Mouse (Mus musculus) lung, embryonic 16.5 days (tissue): Measurements from ENCODE around the gene Syne1. TPM values are rescaled to one million over a fixed set of nuclear protein-coding genes. Genes with fewer than 3 reads are reported as not detected.
A peak's percentile ranks its signal among the peaks of the same experiment; 100 is the strongest.

ENCODE experiments used
- ATAC-seq: fragments of 200-750 bp; cut with Nextera tagmentation; 2 replicates; pipeline ENCODE4 v1.8.0; 2017; ENCODE audit warnings: low read depth, mild to moderate bottlenecking, moderate library complexity
- H3K27ac ChIP-seq: fragments of 300-500 bp; sonication (generic); 2 replicates; pipeline ENCODE4 v1.5.1; 2014; ENCODE audit warnings: mild to moderate bottlenecking, control low read depth, low read length
- H3K27me3 ChIP-seq: fragments of 300-500 bp; sonication (generic); 2 replicates; pipeline ENCODE4 v1.6.1; 2014; ENCODE audit warnings: low read depth, low read length, mixed read lengths; ENCODE audit not compliant: control insufficient read depth, insufficient read depth
- H3K36me3 ChIP-seq: fragments of 300-500 bp; sonication (generic); 2 replicates; pipeline ENCODE4 v1.6.1; 2014; ENCODE audit warnings: low read length; ENCODE audit not compliant: control insufficient read depth, insufficient read depth
- H3K4me1 ChIP-seq: fragments of 300-500 bp; sonication (generic); replicated peaks from 2 replicates; pipeline ENCODE4 v1.6.1; 2014; ENCODE audit warnings: low read length, mixed read lengths; ENCODE audit not compliant: control insufficient read depth, insufficient read depth
- H3K4me2 ChIP-seq: fragments of 300-500 bp; sonication (generic); 2 replicates; pipeline ENCODE4 v1.6.1; 2014; ENCODE audit warnings: low read depth, low read length, control low read depth
- H3K4me3 ChIP-seq: fragments of 300-500 bp; sonication (generic); 2 replicates; pipeline ENCODE4 v1.5.1; 2014; ENCODE audit warnings: mild to moderate bottlenecking, low read length, control low read depth
- H3K9ac ChIP-seq: fragments of 300-500 bp; sonication (generic); 2 replicates; pipeline ENCODE4 v1.6.1; 2014; ENCODE audit warnings: low read length, control low read depth
- H3K9me3 ChIP-seq: fragments of 300-500 bp; sonication (generic); 2 replicates; pipeline ENCODE4 v1.6.1; 2016; ENCODE audit warnings: low read length; ENCODE audit not compliant: control insufficient read depth
- WGBS: fragments of 180-500 bp; shearing (Covaris S2); extraction: QIAGEN DNeasy Blood & Tissue Kit; methylation state at CpG from one replicate; pipeline ENCODE4 v1.1.7; 2014; 5-methylcytosine and 5-hydroxymethylcytosine counted together
- polyA plus RNA-seq: library from polyadenylated mRNA; unstranded; fragments of >200 nt; fragmentation: Nextera tagmentation; extraction: Ambion mirVana; gene quantifications from 2 replicates; pipeline ENCODE4 v1.2.1, GENCODE M21; 2015

Gene Syne1
- polyA plus RNA-seq, 1 experiment from 2014 or later: 4.3 TPM

DNA sequence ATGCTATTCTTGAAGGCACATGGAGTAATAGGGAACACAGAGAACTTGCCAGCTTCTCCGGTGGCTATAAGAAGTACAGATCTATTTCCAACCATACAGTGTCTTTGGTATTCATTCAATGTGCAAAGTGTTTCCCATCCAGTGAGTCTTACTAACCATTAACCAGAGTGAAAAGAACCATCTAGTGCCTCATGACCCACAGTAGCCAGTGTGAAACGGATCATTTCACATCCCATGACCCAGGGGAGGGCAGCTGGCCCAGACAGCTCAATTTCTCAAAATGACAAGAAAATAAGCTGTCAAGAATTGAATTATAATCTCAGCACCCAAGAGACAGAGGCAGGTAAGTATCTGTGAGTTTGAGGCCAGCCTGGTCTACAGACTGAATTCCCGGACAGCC, 315.1 kb downstream of the Syne1 start:
- H3K4me1 ChIP-seq: no peaks in the 10 kb centered on the region
- no peak for ATAC-seq
- no peak overlapping the region for H3K4me2 ChIP-seq
- H3K27me3 ChIP-seq: no peaks in the 10 kb centered on the region
- 82% methylated on average over 3 of the region's 3 CpGs for WGBS
- H3K4me3 ChIP-seq: no peak overlapping the region
- H3K9me3 ChIP-seq: no peaks in the 10 kb centered on the region
- no peak overlapping the region for H3K9ac ChIP-seq
- H3K36me3 ChIP-seq: no peaks in the 10 kb centered on the region
- no peak overlapping the region for H3K27ac ChIP-seq

DNA sequence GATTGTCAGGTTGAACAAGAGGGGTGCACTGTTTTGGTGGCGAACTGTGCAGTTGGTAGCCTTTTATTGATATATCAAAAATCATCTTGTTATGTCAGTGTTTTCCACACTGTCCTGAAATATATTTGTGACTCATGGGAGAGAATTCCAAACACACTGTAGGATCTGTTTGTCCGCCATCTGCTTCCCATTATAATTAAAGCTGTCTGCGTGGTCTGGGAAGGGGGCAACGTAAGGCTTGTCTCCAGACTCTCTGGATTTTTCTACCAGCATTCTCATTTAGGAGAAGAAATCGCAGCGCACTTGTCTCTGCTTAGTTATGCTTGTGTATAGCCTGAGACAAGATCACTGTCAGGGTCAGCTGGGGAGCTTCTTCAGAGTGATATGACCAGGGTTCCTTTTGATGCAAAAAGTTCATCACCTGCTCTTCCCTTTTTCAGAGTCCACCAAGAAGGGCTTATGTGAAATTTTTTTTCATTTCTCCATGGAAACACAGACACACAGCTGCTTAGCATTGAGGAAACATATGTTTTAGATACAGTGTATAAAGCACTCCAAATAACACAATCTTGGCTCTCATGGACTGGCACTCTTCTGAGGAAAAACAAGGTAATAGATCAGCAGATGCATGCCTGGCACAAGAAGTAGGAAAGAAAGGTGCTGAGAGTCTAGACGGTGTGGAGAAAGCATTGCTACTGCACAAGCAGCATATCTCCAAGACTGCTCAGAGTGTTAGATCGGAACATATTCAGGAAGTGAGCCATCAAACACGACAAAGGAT, 316.4 kb downstream of the Syne1 start:
- Histone ChIP-seq H3K9me3 (no peaks in the 10 kb centered on the region), H3K4me1 (no peaks in the 10 kb centered on the region), H3K9ac (no peak overlapping the region), H3K27ac (no peak overlapping the region), H3K36me3 (no peaks in the 10 kb centered on the region), H3K27me3 (no peaks in the 10 kb centered on the region), H3K4me2 (no peak overlapping the region), H3K4me3 (no peak overlapping the region)
- ATAC-seq: no peak
- 66% methylated on average over 9 of the region's 9 CpGs for WGBS

DNA sequence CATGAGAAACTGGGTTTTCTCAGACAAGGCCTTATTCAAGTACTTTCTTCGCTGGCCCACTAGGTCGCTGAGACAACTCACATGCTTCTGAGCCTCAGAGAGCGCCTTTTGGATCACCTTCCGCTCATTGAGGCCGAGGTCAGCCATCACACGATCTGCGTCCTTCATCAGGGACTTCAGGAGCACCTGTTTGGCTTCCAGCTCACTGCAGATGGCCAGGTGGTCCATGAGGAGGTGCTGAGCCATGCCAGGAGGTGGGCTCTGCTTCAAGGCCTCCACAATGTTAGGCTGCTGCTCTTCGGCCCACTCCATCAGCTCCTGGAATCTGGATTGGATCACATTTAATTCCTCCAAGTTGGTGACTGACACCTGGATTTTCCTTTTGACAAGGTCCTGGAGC, 322.2 kb downstream of the Syne1 start:
- 85% methylated on average over 8 of the region's 8 CpGs for WGBS

DNA sequence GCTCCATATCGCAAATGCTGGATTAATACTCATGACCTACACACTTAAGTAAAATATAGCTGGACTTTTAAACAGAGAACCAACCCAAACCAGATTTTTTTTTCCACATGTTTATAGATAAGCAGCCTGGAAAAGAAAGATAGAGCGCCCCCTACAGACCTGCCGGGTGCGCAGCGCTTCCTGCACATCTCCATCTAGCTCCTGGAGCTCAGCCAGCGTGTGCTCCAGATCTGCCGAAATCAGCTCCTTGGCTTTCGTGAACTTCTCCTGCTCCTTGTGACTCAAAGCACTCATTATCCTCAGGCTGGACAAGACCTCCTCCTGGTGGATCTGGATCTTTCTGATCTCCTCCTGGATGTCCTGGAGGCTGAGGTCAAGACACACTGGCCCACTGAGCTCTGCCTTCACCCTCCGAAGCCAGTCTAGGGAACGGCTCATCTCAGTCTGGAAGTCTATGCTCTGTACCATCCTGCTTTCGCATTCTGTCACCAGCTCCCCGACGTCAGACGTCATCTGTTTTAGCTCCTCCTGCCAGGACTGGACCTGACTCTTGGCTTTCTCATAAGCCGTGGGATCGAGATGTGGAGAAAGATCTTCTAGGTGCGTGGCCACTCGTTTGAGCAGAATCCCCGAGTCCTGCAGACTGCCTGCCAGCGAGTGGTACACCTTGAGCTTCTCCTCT, 323.7 kb downstream of the Syne1 start:
- no peaks in the 10 kb centered on the region for H3K27me3 ChIP-seq
- H3K9ac ChIP-seq: no peak overlapping the region
- H3K9me3 ChIP-seq: no peaks in the 10 kb centered on the region
- H3K4me1 ChIP-seq: no peaks in the 10 kb centered on the region
- WGBS: 71% methylated on average over 20 of the region's 20 CpGs
- H3K4me3 ChIP-seq: no peak overlapping the region
- H3K4me2 ChIP-seq: no peak overlapping the region
- H3K27ac ChIP-seq: no peak overlapping the region
- no peak for ATAC-seq
- no peaks in the 10 kb centered on the region for H3K36me3 ChIP-seq

More for the DNA sequence above, 322.2 kb downstream of the Syne1 start:
- no peak overlapping the region for H3K9ac ChIP-seq
- no peak overlapping the region for H3K27ac ChIP-seq
- no peaks in the 10 kb centered on the region for H3K9me3 ChIP-seq
- no peak for ATAC-seq
- no peak overlapping the region for H3K4me3 ChIP-seq
- no peaks in the 10 kb centered on the region for H3K36me3 ChIP-seq
- H3K4me1 ChIP-seq: no peaks in the 10 kb centered on the region
- no peaks in the 10 kb centered on the region for H3K27me3 ChIP-seq
- no peak overlapping the region for H3K4me2 ChIP-seq

DNA sequence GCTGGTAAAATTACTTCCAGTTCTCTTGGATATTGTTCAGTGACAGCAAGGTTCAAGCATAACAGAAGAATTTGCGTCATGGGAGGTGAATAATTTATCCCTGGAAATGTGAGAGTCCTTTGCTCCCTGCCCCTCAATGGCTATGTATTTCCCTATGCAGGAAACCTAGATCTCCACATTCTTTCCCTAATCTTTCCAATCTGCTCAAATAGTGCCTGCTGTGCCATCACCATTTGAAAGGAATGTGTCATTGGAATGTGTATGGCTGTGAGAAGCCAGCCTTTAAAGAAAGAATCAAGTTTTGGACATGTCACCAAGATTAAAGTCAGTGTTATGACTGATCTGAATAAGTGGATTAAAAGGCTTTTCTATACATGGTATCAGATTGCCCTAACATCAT, 335.3 kb downstream of the Syne1 start:
- WGBS: 58% methylated on average over 1 of the region's 1 CpGs
- Histone ChIP-seq H3K4me2 (no peak overlapping the region), H3K4me3 (no peak overlapping the region), H3K9me3 (no peaks in the 10 kb centered on the region), H3K36me3 (peaks cover 4% of the 10 kb centered on the region), H3K4me1 (no peaks in the 10 kb centered on the region), H3K27me3 (no peaks in the 10 kb centered on the region), H3K9ac (no peak overlapping the region), H3K27ac (no peak overlapping the region)
- ATAC-seq: no peak

DNA sequence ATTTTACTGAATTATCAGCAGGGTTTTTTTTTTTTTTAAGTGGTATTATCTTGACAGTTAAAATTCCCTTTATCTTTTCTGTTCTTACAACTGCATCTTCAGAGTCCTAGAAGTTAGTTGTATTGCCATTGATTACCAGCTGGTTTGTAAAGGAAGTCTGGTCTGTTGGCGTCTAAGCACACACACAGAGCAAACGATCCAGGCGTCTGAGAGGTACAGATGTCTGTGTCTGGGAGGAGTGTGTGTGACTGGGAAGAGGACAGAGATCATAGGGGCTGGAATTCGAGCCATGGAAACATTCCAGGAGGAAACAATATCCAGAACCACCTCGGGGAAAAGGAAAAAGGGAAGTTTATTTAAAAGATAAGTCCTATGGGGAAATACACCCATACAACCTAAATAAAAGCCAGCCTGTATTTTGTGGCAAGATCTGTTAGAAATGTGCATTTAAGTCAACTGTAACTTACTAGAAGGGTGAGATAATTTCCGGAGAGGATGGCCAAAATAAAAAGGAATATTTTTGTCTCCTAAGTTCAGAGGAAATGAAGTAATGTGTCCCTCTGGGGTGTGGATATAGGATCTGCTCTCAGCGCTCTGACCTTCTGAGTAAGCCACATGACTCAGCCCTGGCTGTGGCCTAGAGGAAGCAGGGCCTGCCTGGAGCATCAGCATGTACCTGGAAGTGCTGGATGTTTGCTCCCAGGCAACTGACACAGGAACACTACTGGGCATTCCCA, 343.2 kb downstream of the Syne1 start:
- Histone ChIP-seq H3K9me3 (no peaks in the 10 kb centered on the region), H3K27me3 (no peaks in the 10 kb centered on the region), H3K36me3 (peaks cover 2% of the 10 kb centered on the region; the same call in 1 of the 2 replicates), H3K4me2 (no peak overlapping the region), H3K4me1 (no peaks in the 10 kb centered on the region), H3K4me3 (no peak overlapping the region), H3K27ac (peak overlapping the region; percentile 38; the same call in 1 of the 2 replicates), H3K9ac (no peak overlapping the region)
- 16% methylated on average over 7 of the region's 7 CpGs for WGBS
- ATAC-seq: peak; percentile 82

DNA sequence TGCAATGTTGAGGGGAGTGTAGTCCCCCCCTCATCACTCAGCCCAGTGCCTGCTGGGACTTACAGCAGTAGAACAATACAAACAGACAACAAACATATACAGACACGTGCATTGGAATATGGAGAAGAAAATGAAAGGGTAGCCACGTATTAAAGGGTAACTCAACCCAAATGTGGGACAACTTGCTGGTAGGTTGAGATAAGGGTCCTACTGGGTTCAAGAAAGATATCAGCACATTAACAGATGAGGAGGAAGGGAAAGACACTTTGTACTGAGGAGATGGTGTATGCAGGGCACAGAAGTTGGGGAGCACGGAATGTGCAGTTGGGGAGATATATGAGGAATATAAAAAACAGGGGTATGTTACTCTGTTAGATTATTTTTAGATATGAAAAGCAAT, 345.3 kb downstream of the Syne1 start:
- H3K9me3 ChIP-seq: no peaks in the 10 kb centered on the region
- ATAC-seq: no peak
- H3K9ac ChIP-seq: no peak overlapping the region
- H3K27me3 ChIP-seq: no peaks in the 10 kb centered on the region
- H3K4me1 ChIP-seq: no peaks in the 10 kb centered on the region
- 90% methylated on average over 3 of the region's 3 CpGs for WGBS
- no peak overlapping the region for H3K4me3 ChIP-seq
- H3K36me3 ChIP-seq: peaks cover 2% of the 10 kb centered on the region
- H3K27ac ChIP-seq: no peak overlapping the region
- no peak overlapping the region for H3K4me2 ChIP-seq

DNA sequence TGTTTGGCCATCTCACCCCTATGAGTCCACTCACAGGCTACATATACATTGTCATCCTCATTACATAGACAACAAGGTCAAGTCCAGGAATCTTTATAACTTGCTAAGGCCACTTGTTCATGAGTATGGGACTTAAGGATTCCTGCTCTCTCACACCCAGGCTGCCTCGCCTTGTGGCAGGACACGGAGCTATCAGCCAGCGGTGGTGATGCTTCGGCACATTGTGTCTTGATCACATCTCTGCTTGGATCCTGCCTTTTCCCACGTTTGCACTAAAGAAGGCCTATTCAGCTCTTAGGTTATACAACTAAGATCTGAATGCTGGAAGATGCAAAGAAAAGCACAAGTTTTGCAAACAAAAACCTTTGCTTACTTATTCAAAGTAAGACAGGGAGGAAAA, 345.7 kb downstream of the Syne1 start:
- Histone ChIP-seq H3K36me3 (peaks cover 2% of the 10 kb centered on the region), H3K4me1 (no peaks in the 10 kb centered on the region), H3K4me2 (no peak overlapping the region), H3K9ac (no peak overlapping the region), H3K27me3 (no peaks in the 10 kb centered on the region), H3K9me3 (no peaks in the 10 kb centered on the region), H3K4me3 (no peak overlapping the region), H3K27ac (no peak overlapping the region)
- WGBS: 82% methylated on average over 5 of the region's 5 CpGs
- no peak for ATAC-seq

DNA sequence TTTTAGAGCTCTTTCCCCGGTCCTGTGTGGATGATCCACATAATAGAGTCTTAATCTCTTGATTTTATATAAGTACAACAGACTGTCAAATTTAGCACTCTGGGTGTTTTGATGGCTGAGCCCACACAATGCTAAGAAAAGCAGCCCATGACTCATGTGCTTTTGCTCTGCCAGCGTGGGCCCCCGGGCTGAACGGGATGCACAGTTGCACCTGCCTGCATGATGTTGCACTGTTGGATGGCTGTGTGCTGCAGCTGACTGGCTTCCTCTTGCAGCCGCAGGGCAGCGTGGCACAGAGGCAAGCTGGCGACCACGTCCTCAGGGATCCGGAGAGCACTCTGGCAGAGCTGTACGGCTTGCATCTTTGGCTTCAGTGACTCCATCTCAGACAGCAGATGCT, 347.4 kb downstream of the Syne1 start:
- no peaks in the 10 kb centered on the region for H3K9me3 ChIP-seq
- no peaks in the 10 kb centered on the region for H3K27me3 ChIP-seq
- H3K9ac ChIP-seq: no peak overlapping the region
- no peak overlapping the region for H3K4me2 ChIP-seq
- H3K4me1 ChIP-seq: no peaks in the 10 kb centered on the region
- H3K36me3 ChIP-seq: no peaks in the 10 kb centered on the region; the same call in 1 of the 2 replicates
- H3K4me3 ChIP-seq: no peak overlapping the region
- ATAC-seq: no peak
- 64% methylated on average over 10 of the region's 10 CpGs for WGBS
- H3K27ac ChIP-seq: no peak overlapping the region
